Mouse (Mus musculus): ENCODE measurements around the gene Snai3. TPM values are rescaled to one million over a fixed set of nuclear protein-coding genes. Genes with fewer than 3 reads are reported as not detected.

The Snai3 gene
- polyA plus RNA-seq, 1 experiment = not detected

DNA sequence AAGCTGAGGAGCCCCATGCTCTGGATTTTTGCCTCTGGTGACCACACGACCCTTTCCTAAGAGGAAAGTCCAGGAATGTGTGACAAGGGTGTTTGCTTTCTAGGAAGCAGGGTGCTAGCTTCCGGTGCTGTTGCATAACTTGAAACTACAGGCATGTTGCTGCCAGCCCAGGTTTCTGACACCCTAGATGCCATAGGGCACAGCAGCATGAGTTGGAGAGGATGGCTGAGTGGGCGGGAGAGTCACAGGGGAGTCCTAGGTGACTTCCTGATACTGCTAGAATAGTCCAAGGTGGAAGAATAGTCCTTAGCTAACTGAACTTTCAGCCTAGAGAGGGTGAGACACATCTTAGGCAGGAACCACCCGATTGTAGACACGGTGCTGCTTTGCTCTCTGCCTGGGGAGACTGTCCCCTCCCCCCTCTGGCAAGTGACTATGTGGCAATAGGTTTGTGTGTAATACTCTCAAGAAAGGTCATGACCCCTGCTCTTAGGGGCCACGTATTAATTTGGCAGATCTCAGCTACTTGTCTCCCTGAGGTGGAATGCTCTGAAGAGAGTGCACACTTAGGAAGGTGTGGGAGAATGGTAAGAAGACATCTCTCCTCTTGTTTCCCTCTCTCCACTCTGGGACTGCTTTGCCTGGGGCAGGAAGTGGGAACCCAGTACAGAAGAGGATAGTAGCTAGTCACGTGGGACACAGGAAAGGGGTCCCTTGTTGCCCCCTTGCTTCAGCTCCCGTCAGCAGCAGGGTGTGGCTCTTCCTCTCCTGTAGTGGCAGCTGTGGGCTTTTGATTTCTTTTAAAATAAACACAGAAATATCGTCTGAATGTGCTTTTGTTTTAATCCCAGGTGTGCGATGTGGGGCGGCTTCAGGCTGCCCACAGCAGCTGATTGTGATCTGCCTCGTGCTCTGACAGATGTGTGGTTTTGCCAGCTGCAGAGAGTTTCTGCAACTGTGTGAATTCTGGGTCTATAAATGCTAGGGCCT is 3.4 kb upstream of the Snai3 start:
- no peak overlapping the region for H3K27ac ChIP-seq (ENCODE audit: control insufficient read depth, insufficient read depth, low read depth, low read length, poor library complexity)
- 20% methylated on average over 12 of the region's 12 CpGs for WGBS
- TF ChIP-seq CTCF (IDR thresholded peaks at IDR 0.05; ENCODE audit: control insufficient read depth, insufficient read depth, low read length) (no peak), POLR2A (IDR thresholded peaks at IDR 0.05; ENCODE audit: borderline replicate concordance, control insufficient read depth, low read depth, low read length) (no peak)
- no peak overlapping the region for H3K4me3 ChIP-seq (replicated peaks; ENCODE audit: control insufficient read depth, low read depth, low read length)
- peaks cover 6% of the 10 kb centered on the region; the same call in 1 of the 2 replicates for H3K4me1 ChIP-seq (ENCODE audit: control insufficient read depth, insufficient read depth, low read length)

DNA sequence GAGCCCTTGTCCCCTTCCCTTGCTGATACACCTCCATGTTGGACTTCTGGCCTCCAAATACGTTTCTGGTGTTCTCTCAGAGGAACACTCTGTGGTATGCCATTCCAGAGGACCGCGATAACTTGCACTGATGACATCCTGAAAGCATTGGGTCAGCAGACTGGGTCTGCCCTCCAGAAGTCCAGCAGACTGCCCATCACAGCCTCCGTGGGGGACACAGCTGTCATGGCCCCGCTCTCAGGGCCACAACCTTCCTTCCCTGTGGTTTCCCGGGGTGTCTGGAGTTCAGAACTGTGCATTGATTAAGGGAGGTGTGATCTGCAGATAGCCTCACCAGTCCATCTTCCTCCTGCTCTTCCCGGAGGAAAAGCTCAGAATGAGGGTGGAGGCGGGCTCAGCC is 2.0 kb upstream of the Snai3 start:
- Histone ChIP-seq H3K27ac (ENCODE audit: control insufficient read depth, insufficient read depth, low read depth, low read length, poor library complexity) (no peak overlapping the region), H3K4me1 (ENCODE audit: control insufficient read depth, insufficient read depth, low read length) (peaks cover 6% of the 10 kb centered on the region; the same call in 1 of the 2 replicates), H3K4me3 (replicated peaks; ENCODE audit: control insufficient read depth, low read depth, low read length) (no peak overlapping the region)
- TF ChIP-seq CTCF (IDR thresholded peaks at IDR 0.05; ENCODE audit: control insufficient read depth, insufficient read depth, low read length) (no peak), POLR2A (IDR thresholded peaks at IDR 0.05; ENCODE audit: borderline replicate concordance, control insufficient read depth, low read depth, low read length) (no peak)
- WGBS = 73% methylated on average over 8 of the region's 8 CpGs

DNA sequence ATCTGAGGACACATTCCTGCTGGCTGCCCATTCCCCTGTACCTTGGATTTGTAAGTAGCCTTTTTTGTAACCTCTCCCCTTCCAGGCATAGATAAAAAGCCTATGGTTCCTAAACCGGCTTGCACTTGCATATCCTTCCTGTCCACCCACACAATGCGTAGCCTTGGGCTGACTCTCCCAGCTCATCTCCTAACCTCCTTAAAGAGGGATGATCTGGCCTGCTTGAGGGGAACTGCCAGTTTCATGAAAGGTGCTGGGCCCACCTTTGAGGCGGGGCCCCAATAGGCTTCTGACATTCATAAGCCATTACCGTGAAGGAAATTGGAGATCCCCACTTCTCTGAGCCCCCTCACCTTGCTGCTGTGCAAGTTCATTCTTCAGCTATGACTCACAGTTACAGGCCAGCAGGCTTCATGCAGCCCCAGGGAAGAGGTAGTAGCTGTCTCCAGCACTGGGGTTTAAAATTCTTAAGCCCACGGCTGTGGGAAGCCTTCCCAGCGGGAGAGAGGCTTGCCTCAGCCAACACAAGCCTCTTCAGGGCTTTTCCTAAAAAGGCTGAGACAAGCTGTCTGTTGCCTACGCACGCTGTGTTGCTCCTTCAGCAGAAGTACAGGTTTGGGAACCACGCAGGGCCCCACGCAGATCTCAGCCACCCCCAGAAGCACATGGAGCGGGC is 1.1 kb upstream of the Snai3 start:
- Histone ChIP-seq H3K27ac (ENCODE audit: control insufficient read depth, insufficient read depth, low read depth, low read length, poor library complexity) (no peak overlapping the region), H3K4me3 (replicated peaks; ENCODE audit: control insufficient read depth, low read depth, low read length) (no peak overlapping the region), H3K4me1 (ENCODE audit: control insufficient read depth, insufficient read depth, low read length) (peaks cover 6% of the 10 kb centered on the region; the same call in 1 of the 2 replicates)
- no peak for TF ChIP-seq CTCF (IDR thresholded peaks at IDR 0.05; ENCODE audit: control insufficient read depth, insufficient read depth, low read length)
- TF ChIP-seq POLR2A (IDR thresholded peaks at IDR 0.05; ENCODE audit: borderline replicate concordance, control insufficient read depth, low read depth, low read length) = no peak
- 58% methylated on average over 11 of the region's 11 CpGs for whole genome bisulfite sequencing

DNA sequence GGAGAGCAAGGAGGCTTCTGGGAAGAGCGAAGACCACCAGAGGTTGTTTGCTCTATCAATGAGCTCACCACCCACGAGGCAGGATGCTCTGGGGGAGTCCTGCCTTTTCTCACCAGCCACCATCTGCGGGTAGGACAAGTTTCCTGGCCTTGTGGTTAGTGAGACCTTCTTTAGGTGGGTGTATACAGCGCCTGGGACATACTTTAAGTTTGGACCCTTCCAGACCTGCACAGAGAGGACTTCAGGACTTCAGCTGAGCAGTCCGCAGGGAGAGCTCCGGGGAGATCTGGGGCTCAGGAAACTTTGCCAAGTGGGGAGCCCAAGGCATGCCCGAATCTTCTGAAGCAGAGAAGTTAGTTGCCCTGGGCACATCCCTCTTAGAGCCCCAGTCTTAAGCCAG is 543 bp downstream of the Snai3 start:
- WGBS = 14% methylated on average over 7 of the region's 7 CpGs
- no peak overlapping the region for H3K4me3 ChIP-seq (replicated peaks; ENCODE audit: control insufficient read depth, low read depth, low read length)
- TF ChIP-seq POLR2A (IDR thresholded peaks at IDR 0.05; ENCODE audit: borderline replicate concordance, control insufficient read depth, low read depth, low read length) (no peak), CTCF (IDR thresholded peaks at IDR 0.05; ENCODE audit: control insufficient read depth, insufficient read depth, low read length) (no peak)
- peaks cover 6% of the 10 kb centered on the region; the same call in 1 of the 2 replicates for H3K4me1 ChIP-seq (ENCODE audit: control insufficient read depth, insufficient read depth, low read length)
- H3K27ac ChIP-seq (ENCODE audit: control insufficient read depth, insufficient read depth, low read depth, low read length, poor library complexity) = no peak overlapping the region

DNA sequence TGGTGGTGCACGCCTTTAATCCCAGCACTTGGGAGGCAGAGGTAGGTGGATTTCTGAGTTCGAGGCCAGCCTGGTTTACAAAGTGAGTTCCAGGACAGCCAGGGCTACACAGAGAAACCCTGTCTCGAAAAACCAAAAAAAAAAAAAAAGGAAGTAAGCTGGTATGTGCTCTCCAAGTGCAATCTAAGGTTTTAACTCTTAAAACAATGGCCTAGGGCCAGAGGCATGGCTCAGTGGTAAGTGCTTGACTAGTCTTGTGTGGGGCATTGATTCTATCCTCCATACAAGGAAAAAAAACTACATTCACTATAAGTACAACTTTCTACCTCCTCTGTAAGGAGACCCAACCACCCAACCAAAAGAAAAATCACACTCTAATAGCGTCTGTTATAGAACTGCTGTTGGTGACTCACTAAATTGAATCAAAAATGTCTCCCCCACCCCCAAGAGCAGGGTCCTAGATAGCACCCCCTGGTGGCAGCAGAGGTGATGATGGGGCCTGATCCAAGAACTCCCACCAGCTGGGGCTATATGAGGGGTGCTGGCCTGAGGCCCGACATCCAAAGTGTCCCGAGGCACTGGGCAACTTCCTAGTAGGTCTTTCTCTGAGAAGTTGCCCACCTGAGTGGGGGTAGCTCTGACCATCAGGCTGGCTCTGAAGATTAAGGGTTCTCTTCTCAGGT is 1.2 kb downstream of the Snai3 start:
- WGBS = 35% methylated on average over 6 of the region's 6 CpGs
- no peak overlapping the region for H3K27ac ChIP-seq (ENCODE audit: control insufficient read depth, insufficient read depth, low read depth, low read length, poor library complexity)
- TF ChIP-seq POLR2A (IDR thresholded peaks at IDR 0.05; ENCODE audit: borderline replicate concordance, control insufficient read depth, low read depth, low read length) (no peak), CTCF (IDR thresholded peaks at IDR 0.05; ENCODE audit: control insufficient read depth, insufficient read depth, low read length) (peak; percentile 21; the same call in 1 of the 2 replicates)
- peaks cover 6% of the 10 kb centered on the region; the same call in 1 of the 2 replicates for H3K4me1 ChIP-seq (ENCODE audit: control insufficient read depth, insufficient read depth, low read length)
- H3K4me3 ChIP-seq (replicated peaks; ENCODE audit: control insufficient read depth, low read depth, low read length) = no peak overlapping the region

DNA sequence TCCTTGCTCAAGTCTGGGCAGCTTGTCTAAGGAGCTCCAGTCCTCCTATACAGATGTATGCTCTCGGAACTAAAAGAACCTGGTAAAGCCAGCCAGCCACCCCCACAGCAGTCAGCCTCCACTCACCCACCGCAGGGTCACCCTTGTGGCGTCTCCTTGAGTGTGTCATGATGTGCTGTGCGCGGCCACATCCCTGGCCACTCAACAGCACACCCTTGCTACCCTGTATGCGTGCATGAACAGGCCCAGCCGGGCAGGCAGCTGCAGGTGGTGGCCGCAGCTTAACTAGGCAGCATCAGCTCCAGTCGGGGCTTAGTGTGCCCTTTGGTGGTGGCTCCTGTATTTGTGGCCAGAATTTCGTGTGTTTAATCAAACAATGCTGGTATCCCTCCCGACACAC is 3.4 kb downstream of the Snai3 start:
- Histone ChIP-seq H3K27ac (ENCODE audit: control insufficient read depth, insufficient read depth, low read depth, low read length, poor library complexity) (no peak overlapping the region), H3K4me3 (replicated peaks; ENCODE audit: control insufficient read depth, low read depth, low read length) (no peak overlapping the region), H3K4me1 (ENCODE audit: control insufficient read depth, insufficient read depth, low read length) (peaks cover 2% of the 10 kb centered on the region; the same call in 1 of the 2 replicates)
- TF ChIP-seq POLR2A (IDR thresholded peaks at IDR 0.05; ENCODE audit: borderline replicate concordance, control insufficient read depth, low read depth, low read length) (no peak), CTCF (IDR thresholded peaks at IDR 0.05; ENCODE audit: control insufficient read depth, insufficient read depth, low read length) (no peak)
- 77% methylated on average over 11 of the region's 11 CpGs for WGBS

DNA sequence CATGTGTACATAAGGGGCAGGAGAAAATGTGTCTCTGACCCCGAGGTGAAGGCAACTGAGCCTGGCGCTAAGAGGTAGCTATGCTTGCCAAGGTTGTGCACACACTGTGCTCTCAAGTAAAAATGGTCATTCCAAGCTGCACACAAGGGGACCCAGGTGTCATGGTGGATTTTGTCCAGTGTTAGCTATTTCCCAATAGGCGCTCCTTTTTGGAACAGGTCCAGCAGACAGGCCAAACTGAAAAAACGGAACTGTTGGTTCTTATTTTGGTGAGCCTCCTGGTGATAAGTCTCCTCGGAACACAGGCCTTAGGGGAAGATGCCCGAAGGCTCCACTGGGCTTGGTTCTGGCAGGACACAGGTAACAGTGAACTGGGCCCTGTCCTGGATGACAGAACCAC is 6.1 kb downstream of the Snai3 start:
- no peaks in the 10 kb centered on the region; the same call in 1 of the 2 replicates for H3K4me1 ChIP-seq (ENCODE audit: control insufficient read depth, insufficient read depth, low read length)
- 46% methylated on average over 6 of the region's 6 CpGs for WGBS

More for the DNA sequence above, 6.1 kb downstream of the Snai3 start:
- no peak overlapping the region for H3K27ac ChIP-seq (ENCODE audit: control insufficient read depth, insufficient read depth, low read depth, low read length, poor library complexity)
- TF ChIP-seq POLR2A (IDR thresholded peaks at IDR 0.05; ENCODE audit: borderline replicate concordance, control insufficient read depth, low read depth, low read length) (no peak), CTCF (IDR thresholded peaks at IDR 0.05; ENCODE audit: control insufficient read depth, insufficient read depth, low read length) (no peak)
- no peak overlapping the region for H3K4me3 ChIP-seq (replicated peaks; ENCODE audit: control insufficient read depth, low read depth, low read length)
